Mouse (Mus musculus) heart, adult 8-10 months (tissue): Measurements from ENCODE around the gene Ccnd3. TPM values are rescaled to one million over a fixed set of nuclear protein-coding genes. Genes with fewer than 3 reads are reported as not detected.
A peak's percentile ranks its signal among the peaks of the same experiment; 100 is the strongest.
"Not testable (repeated sequence)": the region's sequence is repeated elsewhere in the genome, so short reads cannot be mapped to it uniquely, and the experiment has no call there.

ENCODE experiments used
- DNase-seq: peaks from one replicate; pipeline ENCODE4 v3.0.0; 2022; ENCODE audit warnings: low spot score
- total RNA-seq, 4 experiments: library from RNA; stranded (reverse); gene quantifications; 2 replicates each; pipeline ENCODE4 v1.2.4; 2022

Ccnd3 gene
- total RNA-seq, 4 experiments from 2014 or later: 74.4 to 82.2 (median 75.2) TPM

GRCm38 (mm10) chr17:47618556-47619311 lies 113.9 kb downstream of the Ccnd3 start:
- DNase-seq: no peak

- no peak for DNase-seq
These were observed 118.2 kb downstream of the Ccnd3 start for GRCm38 (mm10) chr17:47622912-47623554.

- DNase-seq: not testable (repeated sequence)
These were observed 119.7 kb downstream of the Ccnd3 start for GRCm38 (mm10) chr17:47624572-47624971.

DNA sequence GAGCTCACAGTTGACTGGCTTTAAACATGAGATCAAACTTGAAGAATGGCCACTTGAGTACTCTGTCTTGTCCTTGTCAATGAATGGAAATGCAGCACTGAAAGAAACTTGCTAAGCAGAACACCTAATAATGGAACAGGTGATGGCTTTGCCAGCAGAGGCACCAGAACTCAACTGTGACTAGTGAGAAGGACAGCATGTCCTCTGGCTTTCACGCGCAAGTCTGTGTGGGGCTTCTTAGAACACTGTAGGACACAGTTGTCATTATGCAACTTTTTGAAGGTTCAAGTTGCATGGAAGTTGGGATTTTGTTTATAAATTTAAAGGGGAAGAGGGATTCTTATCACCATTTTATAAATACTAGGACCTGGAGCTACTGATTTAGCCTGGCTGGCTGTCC lies 120.2 kb downstream of the Ccnd3 start:
- DNase-seq: peak; percentile 37

DNA sequence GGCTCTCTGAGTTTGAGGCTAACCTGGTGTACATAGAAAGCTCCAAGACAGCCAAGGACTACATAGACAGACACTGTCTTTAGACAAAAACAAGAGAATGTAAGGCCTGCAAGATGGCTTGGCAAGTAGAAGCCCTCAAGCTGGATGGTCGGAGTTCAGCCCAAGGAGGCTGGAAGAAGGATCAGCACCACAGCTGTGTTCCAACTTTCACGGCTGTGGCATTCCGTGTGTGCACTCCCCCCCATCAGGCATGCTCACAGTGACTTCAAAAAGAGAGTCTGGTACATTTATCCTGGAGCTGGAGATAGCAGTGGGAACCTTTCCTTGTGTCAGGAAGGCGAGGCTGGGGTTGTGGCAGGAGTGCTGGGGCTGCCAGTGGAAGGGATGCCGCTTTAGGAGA lies 121.2 kb downstream of the Ccnd3 start:
- DNase-seq: no peak

DNA sequence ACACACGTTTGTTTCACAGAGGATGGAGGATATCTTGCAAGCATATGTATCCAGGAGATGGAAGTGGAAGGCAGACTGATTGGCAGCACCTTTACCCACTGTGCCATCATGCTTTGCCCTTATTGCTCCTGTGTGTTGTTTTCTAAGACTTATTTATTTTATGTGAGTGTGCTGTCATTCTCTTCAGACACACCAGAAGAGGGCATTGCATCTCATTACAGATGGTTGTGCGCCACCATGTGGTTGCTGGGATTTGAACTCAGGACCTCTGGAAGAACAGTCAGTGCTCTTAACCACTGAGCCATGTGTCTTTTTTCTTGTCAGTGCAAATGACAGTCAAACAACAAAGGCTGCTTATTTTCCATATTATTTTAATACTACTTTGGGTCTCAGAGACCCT lies 122.9 kb downstream of the Ccnd3 start:
- DNase-seq: no peak

DNA sequence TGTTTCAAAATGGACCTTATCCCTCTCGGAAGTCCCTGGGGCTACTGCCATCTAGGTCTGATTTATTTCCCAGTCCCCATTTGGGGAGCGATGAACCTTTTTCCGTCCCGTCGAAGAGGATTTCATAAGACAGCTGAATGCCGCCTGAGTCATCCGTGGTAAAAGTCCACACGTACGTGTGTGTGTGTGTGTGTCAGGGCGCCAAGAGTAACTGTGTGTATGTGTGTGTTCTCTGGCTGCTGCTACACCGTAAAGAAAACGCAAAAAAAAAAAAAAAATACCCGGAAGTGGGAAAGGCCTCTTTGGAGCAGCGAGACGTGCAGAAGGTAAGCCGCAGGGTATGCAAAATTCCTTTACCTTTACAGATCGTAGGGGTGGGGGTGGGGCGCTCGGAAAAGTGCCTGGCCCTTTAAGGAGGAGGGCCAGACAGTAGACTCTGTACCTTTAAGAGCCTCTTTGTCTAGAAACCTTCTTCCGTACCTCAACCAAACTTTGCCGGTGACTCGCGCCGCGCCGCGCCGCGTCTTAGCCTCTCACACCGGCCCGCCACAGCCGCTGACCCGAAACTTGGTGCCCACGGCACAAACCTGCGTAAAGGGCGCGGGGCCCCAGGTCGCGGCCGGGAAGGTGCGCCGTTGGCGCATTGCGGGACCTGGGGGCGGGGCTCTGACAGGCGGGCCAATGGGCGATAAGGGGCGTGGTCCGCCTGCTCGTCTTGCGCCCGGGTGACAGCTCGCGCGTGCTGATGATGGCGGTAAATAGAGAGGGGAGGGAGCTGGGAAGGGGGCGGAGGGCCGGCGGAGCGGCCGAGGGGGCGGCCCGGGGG lies 124.2 kb downstream of the Ccnd3 start:
- DNase-seq: peak; percentile 90

DNA sequence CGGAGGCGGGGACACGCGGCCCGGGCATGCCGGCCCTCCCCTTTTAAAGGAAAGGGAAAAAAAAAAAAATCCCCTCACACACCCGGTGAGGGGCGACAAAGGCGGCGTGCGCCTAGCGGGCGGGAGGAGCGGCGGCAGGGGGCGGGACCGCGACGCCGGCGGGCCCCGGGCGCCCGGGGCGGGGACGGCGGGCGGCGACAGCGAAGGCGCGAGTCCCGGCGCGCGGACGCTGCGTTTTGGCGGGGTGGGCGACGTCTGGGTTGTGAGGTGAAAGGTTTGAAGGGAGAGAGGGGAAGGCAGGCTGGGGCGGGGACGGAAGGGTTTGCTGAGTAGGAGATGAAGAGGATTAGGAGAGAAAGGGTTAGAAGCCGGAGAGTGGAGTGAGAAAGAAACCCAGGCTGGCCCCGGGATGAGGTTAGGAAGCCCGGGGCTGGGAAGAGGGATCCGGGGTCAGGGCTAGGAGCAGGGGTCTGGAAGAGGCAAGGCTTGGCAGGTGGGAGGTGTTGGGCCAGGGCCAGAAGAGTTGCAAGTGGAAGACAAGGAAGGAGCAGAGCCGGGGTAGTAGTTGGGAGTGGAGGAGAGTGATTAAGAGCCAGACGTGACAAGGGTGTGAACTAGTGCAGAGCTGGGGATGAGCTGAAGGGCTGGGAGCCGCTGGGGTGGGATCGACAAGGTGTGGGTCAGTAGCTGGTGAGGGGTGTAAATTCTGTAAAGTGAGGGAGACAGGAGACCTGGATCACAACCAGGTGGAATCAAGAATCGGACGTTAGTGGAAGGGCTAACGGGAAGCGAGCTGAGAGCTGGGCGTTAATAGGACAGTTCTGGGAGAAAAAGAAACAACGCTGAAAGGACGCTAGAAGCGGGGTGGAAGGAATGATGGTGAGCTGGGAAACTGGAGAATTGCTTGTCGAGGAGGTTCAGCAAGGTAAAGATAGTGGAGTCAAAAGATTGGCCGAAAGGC lies 125.1 kb downstream of the Ccnd3 start:
- no peak for DNase-seq

DNA sequence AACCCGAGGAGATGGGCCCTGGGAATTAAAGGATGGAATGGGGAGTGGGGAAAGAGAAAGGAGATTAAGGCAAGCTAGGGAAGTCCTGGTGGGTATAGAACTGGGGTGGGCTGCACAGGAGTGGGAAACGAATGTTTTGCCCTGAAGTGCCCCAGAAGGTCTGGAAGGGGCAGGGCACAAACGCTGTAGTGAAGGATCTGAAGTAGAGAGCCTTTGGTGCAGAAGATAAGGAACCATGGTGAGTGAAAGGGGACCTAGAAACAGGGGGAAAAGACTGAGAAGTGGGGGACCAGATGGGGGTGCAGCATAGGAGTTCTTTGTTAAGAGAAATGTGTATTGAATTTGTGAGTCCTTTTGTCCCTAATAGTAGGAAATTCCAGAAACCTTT lies 125.8 kb downstream of the Ccnd3 start, which contains the start of gene Usp49:
Gene Usp49 (plus strand): TSS at position 13 of the 388 bp plus-strand sequence.
- no peak for DNase-seq

DNA sequence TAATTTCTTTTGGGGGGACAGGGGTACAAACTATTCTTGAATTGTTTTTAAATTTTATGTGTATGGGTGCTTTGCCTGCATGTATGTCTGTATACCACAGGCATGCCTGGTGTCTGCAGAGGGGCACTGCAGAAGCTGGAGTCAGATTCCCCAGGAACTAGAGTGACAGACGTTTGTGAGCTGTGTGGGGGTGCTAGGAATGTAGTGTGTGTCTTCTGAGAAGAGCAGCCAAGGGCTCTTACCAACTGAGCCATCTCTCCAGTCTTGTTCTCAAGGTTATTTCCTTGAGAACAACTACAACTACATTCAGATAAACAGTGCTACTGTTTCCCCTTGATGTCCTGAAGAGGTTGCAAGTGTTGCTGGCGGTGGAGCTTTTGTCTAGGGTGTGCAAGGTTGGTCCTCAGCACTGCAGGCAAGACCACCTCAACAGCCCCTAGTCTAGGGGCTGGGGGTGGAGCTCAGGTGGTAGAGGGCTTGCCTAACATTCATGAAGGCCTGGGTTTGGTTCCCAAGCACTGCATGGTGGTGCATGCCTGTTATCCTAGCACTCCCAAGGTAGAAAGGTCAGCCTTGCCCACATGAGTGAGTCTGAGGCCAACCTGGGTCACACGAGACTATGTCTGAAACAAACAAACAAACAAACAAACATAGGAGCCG lies 127.5 kb downstream of the Ccnd3 start:
- no peak for DNase-seq

- DNase-seq: no peak
These were observed 129.3 kb downstream of the Ccnd3 start for GRCm38 (mm10) chr17:47633999-47634770.

DNA sequence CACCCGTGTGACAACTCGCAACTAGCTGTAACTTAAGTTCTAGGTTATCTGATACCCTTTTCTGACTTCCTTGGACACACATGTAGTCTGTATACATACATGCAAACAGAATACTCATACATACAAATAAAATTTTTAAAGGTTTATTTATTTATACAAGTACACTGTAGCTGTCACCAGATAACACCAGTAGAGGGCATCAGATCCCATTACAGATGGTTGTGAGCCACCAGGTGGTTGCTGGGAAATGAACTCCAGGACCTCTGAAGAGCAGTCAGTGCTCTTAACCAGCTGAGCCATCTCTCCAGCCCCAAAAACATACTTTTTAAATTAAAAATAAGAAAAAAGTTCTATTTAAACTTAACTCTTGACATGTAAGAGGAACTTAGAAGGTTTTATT lies 138.1 kb downstream of the Ccnd3 start:
- DNase-seq: no peak

- DNase-seq: peak; percentile 42
These were observed 141.8 kb downstream of the Ccnd3 start for GRCm38 (mm10) chr17:47646683-47647082.

- no peak for DNase-seq
These were observed 144.1 kb downstream of the Ccnd3 start for GRCm38 (mm10) chr17:47648966-47649365.

Other genes starting within 250 kb of the Ccnd3 start
- gene Mrps10, start 136.2 kb upstream of the Ccnd3 start, total RNA-seq: 10 to 100 TPM; 22.2 to 28.9 (median 28.5) TPM
- gene Guca1b, start 119.7 kb upstream of the Ccnd3 start, total RNA-seq: under 1 TPM in 3 of 4 experiments, not detected in 1; 0.17 to 0.37 (median 0.35) TPM
- under 1 TPM in 1 of 4 experiments, not detected in 3; 0.33 TPM for gene Guca1a, start 104.5 kb upstream of the Ccnd3 start, total RNA-seq
- 1 to 10 TPM in 3 of 4 experiments, under 1 TPM in 1; 0.50 to 2.1 (median 1.2) TPM for gene AI661453, start 68.4 kb upstream of the Ccnd3 start, total RNA-seq
- gene 1700001C19Rik, start 67.7 kb upstream of the Ccnd3 start, total RNA-seq: not detected
- 10 to 100 TPM in 2 of 4 experiments, 1 to 10 TPM in 2; 9.1 to 12.5 (median 10.4) TPM for gene Taf8, start 2.8 kb upstream of the Ccnd3 start, total RNA-seq
- 10 to 100 TPM; 14.2 to 16.9 (median 15.9) TPM for gene Bysl, start 106.4 kb downstream of the Ccnd3 start, total RNA-seq
- 10 to 100 TPM; 15.7 to 19.9 (median 18.1) TPM for gene Med20, start 106.5 kb downstream of the Ccnd3 start, total RNA-seq
- gene Gm20517, start 106.5 kb downstream of the Ccnd3 start, total RNA-seq: 1 to 10 TPM in 3 of 4 experiments, under 1 TPM in 1; 0.35 to 5.1 (median 2.0) TPM
- 1 to 10 TPM; 3.4 to 4.6 (median 3.7) TPM for gene Usp49, start 125.6 kb downstream of the Ccnd3 start, total RNA-seq
- gene Tomm6, start 183.3 kb downstream of the Ccnd3 start, total RNA-seq: 100 to 1,000 TPM; 103 to 121 (median 114) TPM
- gene Frs3, start 184.0 kb downstream of the Ccnd3 start, total RNA-seq: 1 to 10 TPM; 4.8 to 7.5 (median 4.9) TPM
- gene Gm21981, start 189.4 kb downstream of the Ccnd3 start, total RNA-seq: under 1 TPM; 0.31 to 0.68 (median 0.48) TPM
- gene Prickle4, start 189.7 kb downstream of the Ccnd3 start, total RNA-seq: 1 to 10 TPM; 3.0 to 5.6 (median 3.7) TPM
- gene Pgc, start 221.8 kb downstream of the Ccnd3 start, total RNA-seq: not detected
- 10 to 100 TPM; 36.9 to 42.6 (median 39.1) TPM for gene Tfeb, start 232.0 kb downstream of the Ccnd3 start, total RNA-seq